Mouse (Mus musculus): Measurements from ENCODE around the gene Hs6st1.

- no peak for TF ChIP-seq GATA1 (IDR thresholded peaks at IDR 0.05; ENCODE audit: borderline replicate concordance, low read length)
- TF ChIP-seq FLI1 (IDR thresholded peaks at IDR 0.05; ENCODE audit: low read length), result no peak
These were observed 4.6 kb upstream of the Hs6st1 start for GRCm38 (mm10) chr1:36063641-36063955.

Measured in megakaryocyte, embryonic 14.5 days (primary cell).